ENCODE assay signal across 10 mouse cellular contexts in genomic region chr1:161748138-161748537, GRCm38 (mm10). TPM values are rescaled to one million over a fixed set of nuclear protein-coding genes. Genes with fewer than 3 reads are reported as not detected.
DNase-seq lines count a peak whose midpoint lies in the region; ATAC-seq lines count a peak whose summit lies in the region.
"Had no signal": no experiment of that assay in that cellular context is flagged by ENCODE, and none has a peak within 500 bp of the region (broad histone marks: within the 10 kb centered on the region; RNA-seq: fewer than 3 reads in every experiment).

No protein-coding gene starts in this region.

- H3K27ac ChIP-seq in kidney, embryonic 16.5 days (ENCODE audit: low read length) = no peak overlapping the region
- H3K27ac ChIP-seq: heart, embryonic 13.5 days had no signal

- H3K9me3 ChIP-seq in kidney, embryonic 16.5 days (ENCODE audit: low read length) = no peaks in the 10 kb centered on the region
- H3K9me3 ChIP-seq: heart, embryonic 13.5 days had no signal

- H3K27me3 ChIP-seq in kidney, embryonic 16.5 days (ENCODE audit: insufficient read depth, low read length) = no peaks in the 10 kb centered on the region

- H3K4me2 ChIP-seq in kidney, embryonic 16.5 days (replicated peaks; ENCODE audit: low read depth, low read length) = no peak overlapping the region
- H3K4me2 ChIP-seq: heart, embryonic 13.5 days had no signal

- peaks cover 1% of the 10 kb centered on the region; the same call in 1 of the 2 replicates for H3K4me1 ChIP-seq in kidney, embryonic 16.5 days (ENCODE audit: insufficient read depth, low read length)

- no peak overlapping the region for H3K4me3 ChIP-seq in kidney, embryonic 16.5 days (ENCODE audit: low read length)
- H3K4me3 ChIP-seq: heart, embryonic 13.5 days had no signal

- no peak for ATAC-seq in kidney, embryonic 16.5 days (ENCODE audit: low FRiP score, low TSS enrichment)

- DNase-seq in kidney, adult 9 months = peak; percentile 64
- DNase-seq in Muller cell, postnatal 12 days (ENCODE audit: inconsistent ontology term) = peak; percentile 36
- peak; percentile 72 to 73 for DNase-seq in cerebellum, postnatal 10 days
- peak; percentile 71 to 82 for DNase-seq in heart, postnatal 10 days
- peak; percentile 29 for DNase-seq in left cerebral cortex, postnatal 4 days
- peak; percentile 77 to 83 for DNase-seq in natural killer cell, adult 2 months (ENCODE audit: low spot score in 2 of 2)
- peak; percentile 84 for DNase-seq in thymus, postnatal 14 days

- WGBS in kidney, embryonic 16.5 days = 51% methylated on average over 8 of the region's 8 CpGs

- H3K36me3 ChIP-seq in kidney, embryonic 16.5 days (ENCODE audit: insufficient read depth, low read length) = no peaks in the 10 kb centered on the region
- H3K36me3 ChIP-seq: heart, embryonic 13.5 days had no signal

- H3K9ac ChIP-seq in kidney, embryonic 16.5 days (replicated peaks; ENCODE audit: low read length) = no peak overlapping the region
- H3K9ac ChIP-seq: heart, embryonic 13.5 days had no signal

- intact Hi-C loops in heart, postnatal 10 days (cut with DNase I) = loop anchor here (5.0 kb wide), 2 partner anchors 214 to 229 kb away; partner anchors contain the start of gene 4930558K02Rik
- intact Hi-C loops in left cerebral cortex, postnatal 4 days (cut with DNase I) = loop anchor here (10.0 kb wide), 1 partner anchor 217 kb away; the partner anchor contains the start of gene Pigc

RNA-seq across cellular contexts. Expression of gene Fasl, which starts 40.2 kb away (rescaled TPM):
- polyA plus RNA-seq in kidney, embryonic 16.5 days (2015; fragmentation: Nextera tagmentation; extraction: Ambion mirVana) = not detected in 2 replicates
- not detected for total RNA-seq in heart, postnatal 10 days (2021)
- 1 to 10 TPM in 1 of 2 experiments, under 1 TPM in 1; 0.44 to 1.3 TPM for total RNA-seq in left cerebral cortex, postnatal 4 days (2021)
- polyA plus RNA-seq: heart, embryonic 13.5 days; stomach, embryonic 14.5 days had no signal

Comparison
In these comparisons a context has a peak if more than half of its experiments do, and no peak if none do; other contexts are left out.
1. DNase-seq: peak in every context shown above with its lines; median percentile 84 in thymus, postnatal 14 days; 80 in natural killer cell, adult 2 months; 76 in heart, postnatal 10 days; 72 in cerebellum, postnatal 10 days; 64 in kidney, adult 9 months; 36 in Muller cell, postnatal 12 days; 29 in left cerebral cortex, postnatal 4 days.